Mouse (Mus musculus): Measurements from ENCODE around the gene Fermt1. TPM values are rescaled to one million over a fixed set of nuclear protein-coding genes. Genes with fewer than 3 reads are reported as not detected.

The Fermt1 gene
- polyA plus RNA-seq, 1 experiment: 19.7 TPM

GRCm38 (mm10) chr2:132952197-132952596, 6.5 kb upstream of the Fermt1 start:
- no peak for TF ChIP-seq POLR2A (IDR thresholded peaks at IDR 0.05; ENCODE audit: low read depth, low read length)
- peak; percentile 62; the same call in 1 of the 2 replicates for TF ChIP-seq CTCF (IDR thresholded peaks at IDR 0.05; ENCODE audit: extremely low read depth, insufficient read length, insufficient replicate concordance, low read depth, low read length)
- Histone ChIP-seq H3K4me1 (ENCODE audit: control insufficient read depth, insufficient read depth, insufficient read length, low read length) (peaks cover 3% of the 10 kb centered on the region; the same call in 1 of the 2 replicates), H3K4me3 (ENCODE audit: low read depth, low read length) (no peak overlapping the region), H3K27ac (ENCODE audit: insufficient read depth, low read depth, low read length) (no peak overlapping the region), H3K36me3 (ENCODE audit: control insufficient read depth, insufficient read depth, low read length) (no peaks in the 10 kb centered on the region), H3K27me3 (ENCODE audit: control insufficient read depth, insufficient read depth, low read length) (no peaks in the 10 kb centered on the region)
- WGBS: 3% methylated on average over 8 of the region's 8 CpGs

DNA sequence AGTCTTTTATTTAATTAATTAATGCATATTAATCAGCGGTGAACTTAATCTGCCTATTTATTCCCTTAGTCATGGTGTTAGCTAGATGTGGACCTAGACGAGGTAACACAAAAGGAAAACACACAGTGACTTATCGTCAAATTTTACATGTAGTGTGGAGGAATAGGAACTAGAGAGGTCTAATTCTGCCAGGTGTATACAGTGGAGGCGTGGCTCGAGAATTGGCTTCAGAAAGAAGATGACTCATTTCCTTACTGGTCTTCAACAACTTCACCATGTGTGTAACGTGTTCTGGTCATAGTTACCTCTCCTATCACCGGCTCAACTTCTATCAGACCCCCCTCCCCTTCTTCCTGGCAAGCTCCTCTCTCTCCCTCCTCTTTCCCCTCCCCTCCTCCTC, 2.5 kb upstream of the Fermt1 start:
- WGBS: 24% methylated on average over 7 of the region's 7 CpGs
- H3K27ac ChIP-seq (ENCODE audit: insufficient read depth, low read depth, low read length): no peak overlapping the region
- TF ChIP-seq POLR2A (IDR thresholded peaks at IDR 0.05; ENCODE audit: low read depth, low read length) (no peak), CTCF (IDR thresholded peaks at IDR 0.05; ENCODE audit: extremely low read depth, insufficient read length, insufficient replicate concordance, low read depth, low read length) (no peak)
- H3K4me1 ChIP-seq (ENCODE audit: control insufficient read depth, insufficient read depth, insufficient read length, low read length): peaks cover 8% of the 10 kb centered on the region; the same call in 1 of the 2 replicates
- H3K4me3 ChIP-seq (ENCODE audit: low read depth, low read length): no peak overlapping the region
- H3K36me3 ChIP-seq (ENCODE audit: control insufficient read depth, insufficient read depth, low read length): no peaks in the 10 kb centered on the region
- no peaks in the 10 kb centered on the region for H3K27me3 ChIP-seq (ENCODE audit: control insufficient read depth, insufficient read depth, low read length)

DNA sequence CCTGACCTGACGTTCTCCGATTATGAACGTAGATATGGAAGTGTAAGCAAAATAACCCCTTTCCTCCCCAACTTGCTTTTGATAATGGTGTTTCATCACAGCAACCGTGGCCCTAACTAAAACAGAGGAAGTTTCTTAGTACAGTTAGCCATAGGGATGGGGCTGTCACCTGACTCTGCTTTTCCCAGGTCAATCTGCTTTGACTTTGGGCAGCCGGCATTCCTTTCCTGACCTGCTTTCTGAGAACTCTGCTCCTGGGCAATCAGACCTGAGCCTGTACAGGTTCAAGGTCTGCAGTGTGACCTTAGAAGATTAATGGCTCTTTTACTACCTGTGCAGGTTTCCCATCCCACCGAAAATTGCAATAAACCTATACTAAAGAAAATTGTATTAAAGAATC, 1.3 kb upstream of the Fermt1 start:
- Histone ChIP-seq H3K4me1 (ENCODE audit: control insufficient read depth, insufficient read depth, insufficient read length, low read length) (peaks cover 8% of the 10 kb centered on the region; the same call in 1 of the 2 replicates), H3K27me3 (ENCODE audit: control insufficient read depth, insufficient read depth, low read length) (no peaks in the 10 kb centered on the region), H3K4me3 (ENCODE audit: low read depth, low read length) (peak overlapping the region; percentile 35; the same call in 1 of the 2 replicates), H3K27ac (ENCODE audit: insufficient read depth, low read depth, low read length) (peak overlapping the region; percentile 84), H3K36me3 (ENCODE audit: control insufficient read depth, insufficient read depth, low read length) (no peaks in the 10 kb centered on the region)
- 23% methylated on average over 6 of the region's 6 CpGs for WGBS
- no peak for TF ChIP-seq POLR2A (IDR thresholded peaks at IDR 0.05; ENCODE audit: low read depth, low read length)
- TF ChIP-seq CTCF (IDR thresholded peaks at IDR 0.05; ENCODE audit: extremely low read depth, insufficient read length, insufficient replicate concordance, low read depth, low read length): no peak

DNA sequence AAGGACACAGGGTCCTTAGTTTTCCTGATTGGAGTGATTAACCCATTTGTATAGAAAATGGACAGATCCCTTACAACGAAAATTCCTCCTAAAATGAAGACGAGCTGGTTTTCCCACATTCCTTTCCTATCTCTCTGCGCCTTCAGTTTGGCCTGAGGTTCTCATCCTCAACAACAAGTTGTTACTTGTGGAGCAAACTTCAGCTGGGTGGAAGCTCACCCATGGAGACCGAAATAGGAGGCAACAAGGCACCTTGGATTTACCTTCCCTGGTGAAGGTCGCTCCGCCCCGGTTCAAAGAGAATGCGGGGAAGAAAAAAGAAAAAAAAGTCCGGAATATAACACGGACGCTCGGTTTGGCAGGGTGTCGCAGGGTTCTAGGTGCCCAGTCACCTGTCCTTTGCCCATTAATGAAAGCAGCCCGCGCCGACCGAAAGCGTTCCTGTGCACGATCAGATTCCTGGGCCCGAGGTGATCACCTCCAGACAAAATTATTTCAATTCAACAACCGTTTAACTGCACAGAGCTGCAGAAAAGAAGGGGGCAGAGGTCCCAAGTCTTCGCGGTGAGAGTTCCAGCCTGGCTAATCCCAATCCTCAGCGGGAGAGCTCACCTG, 888 bp downstream of the Fermt1 start:
- WGBS: 3% methylated on average over 24 of the region's 24 CpGs
- H3K4me1 ChIP-seq (ENCODE audit: control insufficient read depth, insufficient read depth, insufficient read length, low read length): peaks cover 13% of the 10 kb centered on the region; the same call in 1 of the 2 replicates
- no peaks in the 10 kb centered on the region for H3K27me3 ChIP-seq (ENCODE audit: control insufficient read depth, insufficient read depth, low read length)
- peaks cover 3% of the 10 kb centered on the region; the same call in 1 of the 2 replicates for H3K36me3 ChIP-seq (ENCODE audit: control insufficient read depth, insufficient read depth, low read length)
- no peak for TF ChIP-seq CTCF (IDR thresholded peaks at IDR 0.05; ENCODE audit: extremely low read depth, insufficient read length, insufficient replicate concordance, low read depth, low read length)
- no peak for TF ChIP-seq POLR2A (IDR thresholded peaks at IDR 0.05; ENCODE audit: low read depth, low read length)
- peak overlapping the region; percentile 84 for H3K27ac ChIP-seq (ENCODE audit: insufficient read depth, low read depth, low read length)
- peak overlapping the region; percentile 78 for H3K4me3 ChIP-seq (ENCODE audit: low read depth, low read length)

DNA sequence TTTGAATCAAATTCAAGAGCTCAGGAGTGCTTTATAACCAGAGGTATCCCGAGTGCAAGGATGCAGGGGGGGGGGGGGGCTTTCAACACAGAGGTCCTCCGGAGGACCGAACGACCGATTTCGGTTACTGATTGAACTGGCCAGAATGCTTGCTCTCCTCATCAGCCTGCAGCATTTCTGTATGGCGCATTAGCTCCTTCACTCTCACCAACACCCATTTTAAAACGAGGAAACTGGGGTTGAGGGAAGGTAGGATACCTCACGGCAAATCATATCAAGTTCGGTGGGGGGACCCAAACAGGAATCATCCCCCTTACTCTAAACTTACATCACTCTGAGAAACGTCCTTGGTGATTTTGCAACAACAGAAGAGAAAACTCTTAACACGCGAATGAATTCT, 1.7 kb downstream of the Fermt1 start:
- Histone ChIP-seq H3K4me1 (ENCODE audit: control insufficient read depth, insufficient read depth, insufficient read length, low read length) (peaks cover 18% of the 10 kb centered on the region; the same call in 1 of the 2 replicates), H3K36me3 (ENCODE audit: control insufficient read depth, insufficient read depth, low read length) (peaks cover 3% of the 10 kb centered on the region; the same call in 1 of the 2 replicates), H3K4me3 (ENCODE audit: low read depth, low read length) (peak overlapping the region; percentile 59), H3K27ac (ENCODE audit: insufficient read depth, low read depth, low read length) (peak overlapping the region; percentile 81), H3K27me3 (ENCODE audit: control insufficient read depth, insufficient read depth, low read length) (no peaks in the 10 kb centered on the region)
- TF ChIP-seq CTCF (IDR thresholded peaks at IDR 0.05; ENCODE audit: extremely low read depth, insufficient read length, insufficient replicate concordance, low read depth, low read length) (no peak), POLR2A (IDR thresholded peaks at IDR 0.05; ENCODE audit: low read depth, low read length) (no peak)
- 16% methylated on average over 13 of the region's 13 CpGs for WGBS

- Histone ChIP-seq H3K36me3 (ENCODE audit: control insufficient read depth, insufficient read depth, low read length) (peaks cover 3% of the 10 kb centered on the region; the same call in 1 of the 2 replicates), H3K27me3 (ENCODE audit: control insufficient read depth, insufficient read depth, low read length) (no peaks in the 10 kb centered on the region), H3K4me1 (ENCODE audit: control insufficient read depth, insufficient read depth, insufficient read length, low read length) (peaks cover 18% of the 10 kb centered on the region; the same call in 1 of the 2 replicates), H3K27ac (ENCODE audit: insufficient read depth, low read depth, low read length) (peak overlapping the region; percentile 81), H3K4me3 (ENCODE audit: low read depth, low read length) (peak overlapping the region; percentile 59)
- TF ChIP-seq POLR2A (IDR thresholded peaks at IDR 0.05; ENCODE audit: low read depth, low read length): no peak
- no peak for TF ChIP-seq CTCF (IDR thresholded peaks at IDR 0.05; ENCODE audit: extremely low read depth, insufficient read length, insufficient replicate concordance, low read depth, low read length)
- 20% methylated on average over 9 of the region's 9 CpGs for WGBS
Observed at GRCm38 (mm10) chr2:132943596-132943995, 2.1 kb downstream of the Fermt1 start.

DNA sequence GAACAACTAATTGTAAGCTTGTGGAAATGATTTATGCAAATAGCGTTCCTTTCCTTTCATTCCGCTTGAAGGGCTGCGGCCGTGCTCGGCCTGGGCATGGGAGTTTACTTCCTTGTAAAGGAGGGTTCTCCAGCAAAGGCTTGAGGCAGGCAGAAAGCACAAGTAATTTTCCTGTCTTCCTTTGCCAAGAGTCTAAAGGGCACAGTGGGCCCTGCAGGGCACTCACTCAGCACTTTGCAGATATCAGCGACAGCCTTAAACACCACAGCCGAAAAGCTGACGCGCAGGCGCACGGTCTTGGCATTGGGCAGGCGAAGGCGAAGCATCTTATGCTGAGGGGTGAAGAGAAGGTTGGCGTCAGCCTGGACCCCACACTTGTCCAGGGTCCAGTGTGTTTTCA, 6.7 kb downstream of the Fermt1 start:
- Histone ChIP-seq H3K27ac (ENCODE audit: insufficient read depth, low read depth, low read length) (peak overlapping the region; percentile 73), H3K4me3 (ENCODE audit: low read depth, low read length) (peak overlapping the region; percentile 37), H3K36me3 (ENCODE audit: control insufficient read depth, insufficient read depth, low read length) (peaks cover 22% of the 10 kb centered on the region), H3K4me1 (ENCODE audit: control insufficient read depth, insufficient read depth, insufficient read length, low read length) (peaks cover 18% of the 10 kb centered on the region; the same call in 1 of the 2 replicates), H3K27me3 (ENCODE audit: control insufficient read depth, insufficient read depth, low read length) (no peaks in the 10 kb centered on the region)
- TF ChIP-seq POLR2A (IDR thresholded peaks at IDR 0.05; ENCODE audit: low read depth, low read length) (peak; percentile 51; the same call in 1 of the 2 replicates), CTCF (IDR thresholded peaks at IDR 0.05; ENCODE audit: extremely low read depth, insufficient read length, insufficient replicate concordance, low read depth, low read length) (no peak)
- 35% methylated on average over 14 of the region's 14 CpGs for WGBS

All from small intestine, adult 2 months (tissue).